23 mouse cellular contexts compared by ENCODE assay signal in the genomic region with DNA sequence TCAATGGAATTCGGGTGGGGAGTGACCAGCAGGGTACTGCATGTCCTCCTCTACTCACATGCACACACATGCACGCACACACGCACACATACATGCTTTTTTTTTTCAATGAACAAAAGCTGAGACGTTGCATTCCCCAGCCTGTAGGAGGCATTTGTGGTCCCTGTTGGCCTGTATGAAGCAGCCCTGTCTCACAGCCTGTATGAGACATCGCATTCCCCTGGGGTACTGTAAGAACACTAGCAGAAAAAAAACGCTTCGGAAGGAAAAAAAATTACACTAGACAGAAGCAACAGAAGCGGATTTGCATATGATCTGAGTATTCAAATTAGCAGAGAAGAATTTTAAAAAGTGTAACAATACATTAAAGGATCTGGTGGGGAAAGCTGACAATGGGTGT. TPM values are rescaled to one million over a fixed set of nuclear protein-coding genes. Genes with fewer than 3 reads are reported as not detected.
DNase-seq lines count a peak whose midpoint lies in the region; ATAC-seq and TF ChIP-seq lines count a peak whose summit lies in the region.
"Had no signal": no experiment of that assay in that cellular context is flagged by ENCODE, and none has a peak within 500 bp of the region (broad histone marks: within the 10 kb centered on the region; RNA-seq: fewer than 3 reads in every experiment).

No protein-coding gene starts in this region.

- no peaks in the 10 kb centered on the region for H3K27me3 ChIP-seq in forebrain, embryonic 16.5 days (replicated peaks; ENCODE audit: control insufficient read depth, insufficient read depth, low read length)
- H3K27me3 ChIP-seq in forebrain, embryonic 12.5 days = no peaks in the 10 kb centered on the region; the same call in 1 of the 2 replicates
- H3K27me3 ChIP-seq in liver, embryonic 13.5 days = no peaks in the 10 kb centered on the region
- peaks cover 5% of the 10 kb centered on the region; the same call in 1 of the 2 replicates for H3K27me3 ChIP-seq in liver, embryonic 11.5 days (replicated peaks; ENCODE audit: control insufficient read depth, insufficient read depth, low read length)
- H3K27me3 ChIP-seq in cerebellum, adult 2 months (ENCODE audit: control insufficient read depth, insufficient read depth, low read length) = no peaks in the 10 kb centered on the region
- H3K27me3 ChIP-seq: embryonic facial prominence, embryonic 15.5 days; hindbrain, embryonic 15.5 days; liver, embryonic 15.5 days; neural tube, embryonic 12.5 days had no signal

- no peaks in the 10 kb centered on the region; the same call in 1 of the 2 replicates for H3K9me3 ChIP-seq in forebrain, embryonic 16.5 days (ENCODE audit: control insufficient read depth, low read length)
- no peaks in the 10 kb centered on the region for H3K9me3 ChIP-seq in forebrain, embryonic 12.5 days
- no peaks in the 10 kb centered on the region for H3K9me3 ChIP-seq in liver, embryonic 13.5 days (replicated peaks)
- no peaks in the 10 kb centered on the region for H3K9me3 ChIP-seq in liver, embryonic 11.5 days (ENCODE audit: control insufficient read depth, low read length)
- no peaks in the 10 kb centered on the region for H3K9me3 ChIP-seq in ES-E14 (ENCODE audit: control insufficient read depth, insufficient read depth, low read depth, low read length)
- H3K9me3 ChIP-seq: embryonic facial prominence, embryonic 15.5 days; heart, embryonic 12.5 days; hindbrain, embryonic 15.5 days; limb, embryonic 12.5 days; liver, embryonic 15.5 days; neural tube, embryonic 12.5 days had no signal

- TF ChIP-seq CTCF in cerebellum, adult 2 months (IDR thresholded peaks at IDR 0.05; ENCODE audit: borderline replicate concordance, insufficient read depth, low read depth, low read length) = no peak

- no peak overlapping the region for H3K4me2 ChIP-seq in forebrain, embryonic 16.5 days (ENCODE audit: low read length)
- no peak overlapping the region for H3K4me2 ChIP-seq in forebrain, embryonic 12.5 days
- H3K4me2 ChIP-seq in liver, embryonic 13.5 days = no peak overlapping the region
- H3K4me2 ChIP-seq in liver, embryonic 11.5 days = no peak overlapping the region
- H3K4me2 ChIP-seq: embryonic facial prominence, embryonic 15.5 days; heart, embryonic 12.5 days; hindbrain, embryonic 15.5 days; limb, embryonic 12.5 days; liver, embryonic 15.5 days; neural tube, embryonic 12.5 days had no signal

- DNase-seq in liver, embryonic 13.5 days = no peak
- no peak for DNase-seq in liver, embryonic 11.5 days (ENCODE audit: low spot score)
- DNase-seq in 3T3-L1 (ENCODE audit: low read depth, low spot score) = peak; percentile 68
- no peak for DNase-seq in ES-E14 (ENCODE audit: low read depth, low spot score)
- DNase-seq in cerebellum, adult 2 months = no peak
- DNase-seq in gastrocnemius, adult 18-20 months (ENCODE audit: low spot score) = no peak
- DNase-seq: adrenal gland, postnatal 10 days; cerebellum, adult 11 months; cerebellum, postnatal 14 days; heart, postnatal 36 days; kidney, postnatal 36 days; layer of hippocampus, adult 9-11 months; lung, postnatal 36 days; thymus, postnatal 36 days had no signal

- H3K9ac ChIP-seq in forebrain, embryonic 16.5 days (replicated peaks; ENCODE audit: low read depth, low read length) = no peak overlapping the region
- H3K9ac ChIP-seq in forebrain, embryonic 12.5 days = no peak overlapping the region
- no peak overlapping the region for H3K9ac ChIP-seq in liver, embryonic 13.5 days
- no peak overlapping the region for H3K9ac ChIP-seq in liver, embryonic 11.5 days (ENCODE audit: low read depth, low read length)
- H3K9ac ChIP-seq in ES-E14 (ENCODE audit: insufficient read depth, low read depth, low read length, poor library complexity, severe bottlenecking) = no peak overlapping the region
- H3K9ac ChIP-seq: embryonic facial prominence, embryonic 15.5 days; heart, embryonic 12.5 days; hindbrain, embryonic 15.5 days; limb, embryonic 12.5 days; liver, embryonic 15.5 days; neural tube, embryonic 12.5 days had no signal

- in situ Hi-C loops in ES-E14 (cut with MboI; ENCODE audit: low sequenced_read_pairs in 2 of 2, unreplicated experiment in 2 of 2) = no loop called here

- peak; percentile 67 for ATAC-seq in forebrain, embryonic 16.5 days
- ATAC-seq in forebrain, embryonic 12.5 days (ENCODE audit: low FRiP score) = no peak
- ATAC-seq in liver, embryonic 13.5 days (ENCODE audit: low read depth) = no peak
- ATAC-seq in liver, embryonic 11.5 days (replicated peaks; ENCODE audit: low FRiP score) = no peak
- ATAC-seq: intestine, embryonic 16.5 days had no signal

- 58% methylated on average over 8 of the region's 8 CpGs for WGBS in forebrain, embryonic 16.5 days
- 84% methylated on average over 8 of the region's 8 CpGs for WGBS in forebrain, embryonic 12.5 days
- WGBS in liver, embryonic 13.5 days (ENCODE audit: insufficient replicate concordance) = 65% methylated on average over 8 of the region's 8 CpGs
- WGBS in liver, embryonic 11.5 days = 77% methylated on average over 8 of the region's 8 CpGs
- WGBS in cerebellum, adult 2 months = 81% methylated on average over 8 of the region's 8 CpGs

- peak overlapping the region; percentile 13 for H3K27ac ChIP-seq in forebrain, embryonic 16.5 days (ENCODE audit: low read length)
- no peak overlapping the region for H3K27ac ChIP-seq in forebrain, embryonic 12.5 days
- peak overlapping the region; percentile 5; the same call in 1 of the 2 replicates for H3K27ac ChIP-seq in liver, embryonic 13.5 days
- H3K27ac ChIP-seq in liver, embryonic 11.5 days (ENCODE audit: low read depth, low read length) = no peak overlapping the region
- H3K27ac ChIP-seq in ES-E14 (ENCODE audit: insufficient read depth, low read depth, low read length, poor library complexity, severe bottlenecking) = no peak overlapping the region
- no peak overlapping the region for H3K27ac ChIP-seq in cerebellum, adult 2 months (ENCODE audit: insufficient read depth, low read length)
- H3K27ac ChIP-seq: embryonic facial prominence, embryonic 15.5 days; hindbrain, embryonic 15.5 days; limb, embryonic 12.5 days; liver, embryonic 15.5 days; neural tube, embryonic 12.5 days had no signal

- H3K4me3 ChIP-seq in forebrain, embryonic 16.5 days (replicated peaks; ENCODE audit: low read length) = no peak overlapping the region
- H3K4me3 ChIP-seq in forebrain, embryonic 12.5 days (replicated peaks) = no peak overlapping the region
- no peak overlapping the region for H3K4me3 ChIP-seq in liver, embryonic 13.5 days (replicated peaks)
- no peak overlapping the region for H3K4me3 ChIP-seq in liver, embryonic 11.5 days (ENCODE audit: low read depth, low read length)
- H3K4me3 ChIP-seq in ES-E14 (ENCODE audit: insufficient read depth in 1 of 2, low read depth in 1 of 2, low read length in 2 of 2, poor library complexity in 1 of 2, severe bottlenecking in 1 of 2) = no peak overlapping the region
- H3K4me3 ChIP-seq in cerebellum, adult 2 months (replicated peaks; ENCODE audit: insufficient read depth, low read depth, low read length) = no peak overlapping the region
- H3K4me3 ChIP-seq: embryonic facial prominence, embryonic 15.5 days; heart, embryonic 12.5 days; hindbrain, embryonic 15.5 days; limb, embryonic 12.5 days; liver, embryonic 15.5 days; neural tube, embryonic 12.5 days had no signal

- H3K36me3 ChIP-seq in forebrain, embryonic 16.5 days (ENCODE audit: control insufficient read depth, insufficient read depth) = no peaks in the 10 kb centered on the region
- no peaks in the 10 kb centered on the region for H3K36me3 ChIP-seq in forebrain, embryonic 12.5 days (replicated peaks)
- H3K36me3 ChIP-seq in liver, embryonic 13.5 days = no peaks in the 10 kb centered on the region
- H3K36me3 ChIP-seq in liver, embryonic 11.5 days (ENCODE audit: control insufficient read depth, insufficient read depth, low read length) = no peaks in the 10 kb centered on the region
- H3K36me3 ChIP-seq in ES-E14 (ENCODE audit: control insufficient read depth, insufficient read depth, low read length, poor library complexity, severe bottlenecking) = no peaks in the 10 kb centered on the region
- H3K36me3 ChIP-seq: embryonic facial prominence, embryonic 15.5 days; heart, embryonic 12.5 days; hindbrain, embryonic 15.5 days; limb, embryonic 12.5 days; liver, embryonic 15.5 days; neural tube, embryonic 12.5 days had no signal

- H3K4me1 ChIP-seq in forebrain, embryonic 16.5 days (replicated peaks; ENCODE audit: control insufficient read depth, insufficient read depth, low read length) = 0 out of 2 replicates have a peak, but pooled peaks cover 3% of the 10 kb centered on the region
- no peaks in the 10 kb centered on the region for H3K4me1 ChIP-seq in forebrain, embryonic 12.5 days
- H3K4me1 ChIP-seq in liver, embryonic 13.5 days (replicated peaks) = peaks cover 8% of the 10 kb centered on the region; the same call in 1 of the 2 replicates
- no peaks in the 10 kb centered on the region; the same call in 1 of the 2 replicates for H3K4me1 ChIP-seq in liver, embryonic 11.5 days (replicated peaks; ENCODE audit: control insufficient read depth, insufficient read depth, low read length)
- H3K4me1 ChIP-seq in ES-E14 (ENCODE audit: control insufficient read depth in 2 of 2, insufficient read depth in 2 of 2, low read length in 2 of 2, poor library complexity in 1 of 2) = 0 out of 4 replicates have a peak, but pooled peaks cover 0 to 1% of the 10 kb centered on the region in 2 experiments
- H3K4me1 ChIP-seq in cerebellum, adult 2 months (ENCODE audit: control insufficient read depth, insufficient read depth, low read length) = no peaks in the 10 kb centered on the region; the same call in none of the 2 replicates
- H3K4me1 ChIP-seq: embryonic facial prominence, embryonic 15.5 days; heart, embryonic 12.5 days; hindbrain, embryonic 15.5 days; limb, embryonic 12.5 days; neural tube, embryonic 12.5 days had no signal

- TF ChIP-seq POLR2A in cerebellum, adult 2 months (IDR thresholded peaks at IDR 0.05; ENCODE audit: borderline replicate concordance, insufficient read depth, low read length) = no peak

RNA-seq across cellular contexts. Expression of a gene that starts 8.4 kb away (rescaled TPM):
- polyA plus RNA-seq in forebrain, embryonic 16.5 days (2015; fragmentation: Nextera tagmentation; extraction: Ambion mirVana) = 47.1 and 48.5 TPM in 2 replicates
- 16.5 and 17.7 TPM in 2 replicates for polyA plus RNA-seq in forebrain, embryonic 12.5 days (2016; fragmentation: Nextera tagmentation; extraction: Ambion mirVana)
- polyA plus RNA-seq in liver, embryonic 13.5 days (2015; fragmentation: Nextera tagmentation; extraction: Ambion mirVana) = 4.8 and 6.2 TPM in 2 replicates
- 9.9 and 11.6 TPM in 2 replicates for polyA plus RNA-seq in liver, embryonic 11.5 days (2014; fragmentation: Nextera tagmentation; extraction: Ambion mirVana)
- 5.4 and 6.3 TPM in 2 replicates for total RNA-seq in ES-E14 (2012; rRNA removed)
- 110 and 130 TPM in 2 replicates for polyA plus RNA-seq in cerebellum, adult 2 months (2012; rRNA removed)
- 10 to 100 TPM; 36.0 to 65.7 TPM for total RNA-seq in gastrocnemius, adult 18-20 months (2021)

RNA-seq across cellular contexts. Expression of a gene that starts 37.4 kb away (rescaled TPM):
- 14.7 and 18.6 TPM in 2 replicates for polyA plus RNA-seq in forebrain, embryonic 16.5 days (2015; fragmentation: Nextera tagmentation; extraction: Ambion mirVana)
- 15.7 and 16.7 TPM in 2 replicates for polyA plus RNA-seq in forebrain, embryonic 12.5 days (2016; fragmentation: Nextera tagmentation; extraction: Ambion mirVana)
- 5.3 and 5.6 TPM in 2 replicates for polyA plus RNA-seq in liver, embryonic 13.5 days (2015; fragmentation: Nextera tagmentation; extraction: Ambion mirVana)
- 11.9 and 12.6 TPM in 2 replicates for polyA plus RNA-seq in liver, embryonic 11.5 days (2014; fragmentation: Nextera tagmentation; extraction: Ambion mirVana)
- 8.5 and 9.8 TPM in 2 replicates for total RNA-seq in ES-E14 (2012; rRNA removed)
- 18.9 and 20.5 TPM in 2 replicates for polyA plus RNA-seq in cerebellum, adult 2 months (2012; rRNA removed)
- 1 to 10 TPM; 8.8 to 9.7 TPM for total RNA-seq in gastrocnemius, adult 18-20 months (2021)

Comparison
In these comparisons a context has a peak if more than half of its experiments do, and no peak if none do; other contexts are left out.
1. H3K27ac ChIP-seq: peak in forebrain, embryonic 16.5 days (single experiment) and liver, embryonic 13.5 days (single experiment); none in forebrain, embryonic 12.5 days (single experiment), liver, embryonic 11.5 days (single experiment), ES-E14 (single experiment) and cerebellum, adult 2 months (single experiment).